Mouse (Mus musculus) ES-E14 (cell line): ENCODE data around the gene Kcnq5.

Source experiments
- CHD2 ChIP-seq: IDR thresholded peaks from 2 replicates; pipeline ENCODE4 v1.6.1; 2014; ENCODE audit warnings: mild to moderate bottlenecking, low read depth, low read length, inconsistent platforms
- HCFC1 ChIP-seq: IDR thresholded peaks from 2 replicates; pipeline ENCODE4 v1.6.1; 2012; ENCODE audit warnings: low read length, inconsistent platforms, borderline replicate concordance; ENCODE audit not compliant: insufficient read depth
- MAFK ChIP-seq: IDR thresholded peaks from 2 replicates; pipeline ENCODE4 v1.6.1; 2014; ENCODE audit warnings: mild to moderate bottlenecking, low read depth, low read length, inconsistent platforms; ENCODE audit not compliant: insufficient read depth
- ZC3H11A ChIP-seq: IDR thresholded peaks from 2 replicates; pipeline ENCODE4 v1.6.1; 2012; ENCODE audit warnings: low read depth, mild to moderate bottlenecking, inconsistent platforms, low read length, borderline replicate concordance
- ZNF384 ChIP-seq: IDR thresholded peaks from 2 replicates; pipeline ENCODE4 v1.6.1; 2012; ENCODE audit warnings: low read depth, low read length, inconsistent platforms

GRCm38 (mm10) chr1:21391138-21391671 is 570.5 kb downstream of the Kcnq5 start:
- TF ChIP-seq ZC3H11A = no peak
- no peak for TF ChIP-seq CHD2
- TF ChIP-seq MAFK = no peak
- no peak for TF ChIP-seq ZNF384
- no peak for TF ChIP-seq HCFC1
